Mouse (Mus musculus) lung, adult 2 months (tissue): Measurements from ENCODE around the gene Cdk1.

ENCODE experiments used
- CTCF ChIP-seq: fragments of 200-500 bp; IDR thresholded peaks from 2 replicates; pipeline ENCODE4 v1.5.1; 2011; ENCODE audit warnings: mild to moderate bottlenecking, low read length, control low read depth; ENCODE audit not compliant: insufficient read depth
- POLR2A ChIP-seq: fragments of 200-500 bp; IDR thresholded peaks from 2 replicates; pipeline ENCODE4 v1.6.1; 2011; ENCODE audit warnings: low read depth, mild to moderate bottlenecking, control low read depth, low read length, borderline replicate concordance; ENCODE audit errors: extremely low read depth

DNA sequence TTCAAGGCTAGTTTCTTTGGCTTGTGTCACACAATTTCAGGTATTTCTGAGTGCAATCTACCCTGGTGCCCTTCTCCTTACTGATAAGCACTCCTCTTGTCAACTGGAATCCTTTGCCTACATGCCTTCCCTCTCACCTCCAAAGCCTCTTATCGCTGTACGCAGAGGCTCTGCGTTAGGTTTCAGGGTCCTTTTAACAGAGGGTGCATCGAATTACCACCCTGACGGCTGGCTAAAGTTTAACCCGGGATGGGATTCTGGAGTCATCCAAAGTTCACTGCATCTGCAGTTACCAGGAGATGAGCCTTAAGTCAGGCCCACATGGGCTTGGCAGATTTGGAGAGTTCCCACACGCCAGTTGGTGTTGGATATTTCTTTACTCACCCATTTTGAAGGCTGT lies 47.1 kb downstream of the Cdk1 start:
- TF ChIP-seq CTCF (no peak), POLR2A (no peak)
